In genomic region chr13:101693967-101694495, GRCm38 (mm10) we compare ENCODE assay signal across 8 mouse cellular contexts.
A peak's percentile ranks its signal among the peaks of the same experiment; 100 is the strongest.
DNase-seq lines count a peak whose midpoint lies in the region; ATAC-seq and TF ChIP-seq lines count a peak whose summit lies in the region.

No protein-coding gene starts in this region.

- in situ Hi-C loops in CH12.LX (cut with MboI; ENCODE audit: low pct_ligation_motif_present, low pct_unique_long_range_greater_than_20kb, low sequenced_read_pairs) = no loop called here

- dilution Hi-C loops in CH12.LX (cut with MboI; ENCODE audit: extremely low pct_ligation_motif_present, extremely low pct_unique_long_range_greater_than_20kb, low sequenced_read_pairs) = no loop called here

- intact Hi-C loops in heart, postnatal 36 days (cut with DNase I) = loop anchor here (2.0 kb wide), 2 partner anchors 185 to 755 kb away; no protein-coding TSS in a partner anchor

- TF ChIP-seq RAD21 in CH12.LX (IDR thresholded peaks at IDR 0.05; ENCODE audit: low read depth, low read length) = peak; percentile 50

- peak; percentile 50; the same call in 1 of the 2 replicates for TF ChIP-seq EP300 in CH12.LX (IDR thresholded peaks at IDR 0.05; ENCODE audit: low read length)

- H3K9ac ChIP-seq in CH12.LX (ENCODE audit: insufficient read depth, low read depth) = peak overlapping the region; percentile 43
- peak overlapping the region; percentile 71 for H3K9ac ChIP-seq in forebrain, embryonic 13.5 days
- H3K9ac ChIP-seq in lung, embryonic 14.5 days = peak overlapping the region; percentile 62

- WGBS in forebrain, embryonic 13.5 days = 1% methylated on average over 12 of the region's 12 CpGs
- WGBS in lung, embryonic 14.5 days = 1% methylated on average over 12 of the region's 12 CpGs
- WGBS in olfactory bulb, adult 2 months = 2% methylated on average over 12 of the region's 12 CpGs

- DNase-seq in CH12.LX (ENCODE audit: extremely low read depth) = peak; percentile 81
- peak; percentile 76 for DNase-seq in c-Kit-positive CD71-positive TER-119-negative erythroid progenitor cells, embryonic 14.5 days (ENCODE audit: low read depth)
- peak; percentile 46 to 55 for DNase-seq in heart, postnatal 36 days
- DNase-seq in layer of hippocampus, adult 2 months (ENCODE audit: low spot score in 2 of 2) = peak; percentile 69 to 74
- DNase-seq in lung, embryonic 14.5 days = peak; percentile 55
- DNase-seq in thymus, adult 18-20 months = peak; percentile 70 to 83

- H3K27ac ChIP-seq in CH12.LX (ENCODE audit: insufficient read depth, low read depth) = 0 out of 2 replicates have a peak overlapping the region, but pooled peaks have one; percentile 22
- no peak overlapping the region for H3K27ac ChIP-seq in forebrain, embryonic 13.5 days
- peak overlapping the region; percentile 95 for H3K27ac ChIP-seq in layer of hippocampus, adult 2 months
- H3K27ac ChIP-seq in lung, embryonic 14.5 days (ENCODE audit: low read depth) = peak overlapping the region; percentile 83
- H3K27ac ChIP-seq in olfactory bulb, adult 2 months (ENCODE audit: insufficient read depth, low read depth, low read length) = 0 out of 2 replicates have a peak overlapping the region, but pooled peaks have one; percentile 19

- peak; percentile 71 for ATAC-seq in forebrain, embryonic 13.5 days
- ATAC-seq in lung, embryonic 14.5 days (ENCODE audit: insufficient read depth) = peak; percentile 72

- H3K4me1 ChIP-seq in CH12.LX (ENCODE audit: control insufficient read depth in 1 of 2, insufficient read depth in 2 of 2) = peaks cover 7 to 50% of the 10 kb centered on the region in 2 experiments
- peaks cover 43% of the 10 kb centered on the region for H3K4me1 ChIP-seq in forebrain, embryonic 13.5 days
- peaks cover 10% of the 10 kb centered on the region for H3K4me1 ChIP-seq in lung, embryonic 14.5 days (ENCODE audit: insufficient read depth)
- peaks cover 24% of the 10 kb centered on the region for H3K4me1 ChIP-seq in olfactory bulb, adult 2 months (ENCODE audit: control insufficient read depth, insufficient read depth, low read length)

- peaks cover 5% of the 10 kb centered on the region for H3K79me2 ChIP-seq in CH12.LX (replicated peaks; ENCODE audit: control insufficient read depth, extremely low read depth, insufficient read depth, poor library complexity, severe bottlenecking)

- TF ChIP-seq CTCF in CH12.LX (conservative IDR thresholded peaks at IDR 0.05 in 1 of 2, IDR thresholded peaks at IDR 0.05 in 1 of 2; ENCODE audit: low read depth in 2 of 2, low read length in 2 of 2) = peak in 1 of 2 experiments; percentile 67; a peak in 2 of 4 replicates
- TF ChIP-seq CTCF in layer of hippocampus, adult 2 months (conservative IDR thresholded peaks at IDR 0.05) = peak; percentile 46
- TF ChIP-seq CTCF in lung, embryonic 14.5 days (IDR thresholded peaks at IDR 0.05; ENCODE audit: low read depth) = peak; percentile 46; the same call in 1 of the 2 replicates
- TF ChIP-seq CTCF in olfactory bulb, adult 2 months (IDR thresholded peaks at IDR 0.05; ENCODE audit: insufficient read depth, low read depth, low read length) = no peak

- 0 out of 2 replicates have a peak, but pooled peaks have one; percentile 22 for TF ChIP-seq POLR2A in CH12.LX (IDR thresholded peaks at IDR 0.05; ENCODE audit: low read depth, low read length)
- no peak for TF ChIP-seq POLR2A in olfactory bulb, adult 2 months (IDR thresholded peaks at IDR 0.05; ENCODE audit: insufficient read depth, low read depth, low read length)

- peak overlapping the region; percentile 85 for H3K4me2 ChIP-seq in CH12.LX (ENCODE audit: insufficient read depth, low read depth, poor library complexity, severe bottlenecking)
- H3K4me2 ChIP-seq in forebrain, embryonic 13.5 days = peak overlapping the region; percentile 93
- peak overlapping the region; percentile 86 for H3K4me2 ChIP-seq in lung, embryonic 14.5 days

- no peaks in the 10 kb centered on the region for H3K27me3 ChIP-seq in CH12.LX (replicated peaks)
- 0 out of 2 replicates have a peak, but pooled peaks cover 2% of the 10 kb centered on the region for H3K27me3 ChIP-seq in forebrain, embryonic 13.5 days
- H3K27me3 ChIP-seq in lung, embryonic 14.5 days (ENCODE audit: insufficient read depth, low read length) = no peaks in the 10 kb centered on the region

- no peaks in the 10 kb centered on the region for H3K9me3 ChIP-seq in CH12.LX (replicated peaks; ENCODE audit: low read length)
- no peaks in the 10 kb centered on the region for H3K9me3 ChIP-seq in forebrain, embryonic 13.5 days (replicated peaks)
- H3K9me3 ChIP-seq in lung, embryonic 14.5 days (ENCODE audit: low read depth, low read length) = no peaks in the 10 kb centered on the region

- H3K36me3 ChIP-seq in CH12.LX (replicated peaks in 1 of 2; ENCODE audit: control insufficient read depth in 1 of 2, insufficient read depth in 1 of 2, low read length in 1 of 2) = peaks cover 9 to 23% of the 10 kb centered on the region in 2 experiments
- no peaks in the 10 kb centered on the region for H3K36me3 ChIP-seq in forebrain, embryonic 13.5 days (ENCODE audit: poor library complexity, severe bottlenecking)
- peaks cover 15% of the 10 kb centered on the region for H3K36me3 ChIP-seq in lung, embryonic 14.5 days (ENCODE audit: insufficient read depth)

- H3K4me3 ChIP-seq in CH12.LX (replicated peaks in 1 of 3; ENCODE audit: low read depth in 2 of 3, low read length in 2 of 3, poor library complexity in 1 of 3) = peak overlapping the region; percentile 55 to 65 (median 56)
- peak overlapping the region; percentile 60 for H3K4me3 ChIP-seq in forebrain, embryonic 13.5 days
- peak overlapping the region; percentile 66 for H3K4me3 ChIP-seq in layer of hippocampus, adult 2 months
- H3K4me3 ChIP-seq in lung, embryonic 14.5 days (ENCODE audit: low read depth, low read length) = peak overlapping the region; percentile 60
- H3K4me3 ChIP-seq in olfactory bulb, adult 2 months (ENCODE audit: insufficient read depth, low read depth, low read length) = peak overlapping the region; percentile 51

TF ChIP-seq in CH12.LX, 34 proteins besides CTCF, POLR2A, EP300 and RAD21:
- peak; percentile 74 for TF ChIP-seq MAX (IDR thresholded peaks at IDR 0.05; ENCODE audit: low read length)
- TF ChIP-seq TCF12 (IDR thresholded peaks at IDR 0.05; ENCODE audit: low read depth, low read length) = peak; percentile 78
- no peak for TF ChIP-seq ZC3H11A (IDR thresholded peaks at IDR 0.05; ENCODE audit: low read depth, low read length)
- TF ChIP-seq MXI1 (IDR thresholded peaks at IDR 0.05; ENCODE audit: low read depth, low read length) = peak; percentile 68
- TF ChIP-seq NRF1 (IDR thresholded peaks at IDR 0.05; ENCODE audit: low read depth, low read length) = no peak
- TF ChIP-seq USF2 (conservative IDR thresholded peaks at IDR 0.05; ENCODE audit: low read depth, low read length) = no peak
- TF ChIP-seq NELFE (IDR thresholded peaks at IDR 0.05; ENCODE audit: low read depth, low read length) = no peak
- no peak for TF ChIP-seq JUN (IDR thresholded peaks at IDR 0.05; ENCODE audit: insufficient read depth, low read depth, low read length)
- TF ChIP-seq MYC (IDR thresholded peaks at IDR 0.05; ENCODE audit: low read depth, low read length) = peak; percentile 83
- TF ChIP-seq JUND (conservative IDR thresholded peaks at IDR 0.05; ENCODE audit: low read depth, low read length) = no peak
- no peak for TF ChIP-seq MAFK (IDR thresholded peaks at IDR 0.05; ENCODE audit: insufficient replicate concordance, low read length)
- no peak for TF ChIP-seq HCFC1 (IDR thresholded peaks at IDR 0.05; ENCODE audit: low read depth, low read length)
- TF ChIP-seq ZNF384 (IDR thresholded peaks at IDR 0.05; ENCODE audit: low read depth, low read length) = peak; percentile 86
- TF ChIP-seq PAX5 (IDR thresholded peaks at IDR 0.05; ENCODE audit: low read length) = no peak
- no peak for TF ChIP-seq ZKSCAN1 (IDR thresholded peaks at IDR 0.05; ENCODE audit: borderline replicate concordance, low read depth, low read length)
- no peak for TF ChIP-seq POLR2AphosphoS2 (IDR thresholded peaks at IDR 0.05; ENCODE audit: low read depth, low read length)
- TF ChIP-seq IRF4 (IDR thresholded peaks at IDR 0.05; ENCODE audit: low read depth, low read length) = peak; percentile 53
- TF ChIP-seq TBP (conservative IDR thresholded peaks at IDR 0.05; ENCODE audit: low read depth, low read length) = no peak
- no peak; the same call in 1 of the 2 replicates for TF ChIP-seq BHLHE40 (IDR thresholded peaks at IDR 0.05; ENCODE audit: low read depth, low read length)
- TF ChIP-seq CHD2 (IDR thresholded peaks at IDR 0.05; ENCODE audit: low read length) = no peak
- TF ChIP-seq E2F4 (IDR thresholded peaks at IDR 0.05; ENCODE audit: insufficient replicate concordance, low read depth, low read length) = no peak
- no peak; the same call in 1 of the 2 replicates for TF ChIP-seq UBTF (IDR thresholded peaks at IDR 0.05; ENCODE audit: low read depth, low read length)
- TF ChIP-seq ETS1 (conservative IDR thresholded peaks at IDR 0.05; ENCODE audit: low read depth, low read length) = no peak
- peak; percentile 63 for TF ChIP-seq SMC3 (IDR thresholded peaks at IDR 0.05; ENCODE audit: low read depth, low read length)
- TF ChIP-seq KAT2A (IDR thresholded peaks at IDR 0.05; ENCODE audit: insufficient replicate concordance, low read length) = no peak
- peak; percentile 61; the same call in 1 of the 2 replicates for TF ChIP-seq MEF2A (IDR thresholded peaks at IDR 0.05; ENCODE audit: borderline replicate concordance, low read depth, low read length)
- no peak for TF ChIP-seq ELF1 (IDR thresholded peaks at IDR 0.05; ENCODE audit: low read depth, low read length)
- TF ChIP-seq GABPA (IDR thresholded peaks at IDR 0.05; ENCODE audit: insufficient replicate concordance, low read depth, low read length) = no peak
- no peak for TF ChIP-seq USF1 (IDR thresholded peaks at IDR 0.05; ENCODE audit: low read depth, low read length)
- 0 out of 2 replicates have a peak, but pooled peaks have one; percentile 38 for TF ChIP-seq SIN3A (IDR thresholded peaks at IDR 0.05; ENCODE audit: low read length)
- TF ChIP-seq RCOR1 (conservative IDR thresholded peaks at IDR 0.05; ENCODE audit: low read depth, low read length) = no peak
- TF ChIP-seq CHD1 (IDR thresholded peaks at IDR 0.05; ENCODE audit: low read depth, low read length) = no peak
- TF ChIP-seq MAZ (IDR thresholded peaks at IDR 0.05; ENCODE audit: low read depth, low read length) = peak; percentile 44; the same call in 1 of the 2 replicates
- no peak for TF ChIP-seq ZMIZ1 (IDR thresholded peaks at IDR 0.05; ENCODE audit: low read depth, low read length)
